Mouse (Mus musculus): ENCODE results near the gene Ldhb. TPM values are rescaled to one million over a fixed set of nuclear protein-coding genes. Genes with fewer than 3 reads are reported as not detected.
A peak's percentile ranks its signal among the peaks of the same experiment; 100 is the strongest.
"Not testable (repeated sequence)": the region's sequence is repeated elsewhere in the genome, so short reads cannot be mapped to it uniquely, and the experiment has no call there.

Ldhb gene
- polyA plus RNA-seq, 1 experiment, result 157 TPM

DNA sequence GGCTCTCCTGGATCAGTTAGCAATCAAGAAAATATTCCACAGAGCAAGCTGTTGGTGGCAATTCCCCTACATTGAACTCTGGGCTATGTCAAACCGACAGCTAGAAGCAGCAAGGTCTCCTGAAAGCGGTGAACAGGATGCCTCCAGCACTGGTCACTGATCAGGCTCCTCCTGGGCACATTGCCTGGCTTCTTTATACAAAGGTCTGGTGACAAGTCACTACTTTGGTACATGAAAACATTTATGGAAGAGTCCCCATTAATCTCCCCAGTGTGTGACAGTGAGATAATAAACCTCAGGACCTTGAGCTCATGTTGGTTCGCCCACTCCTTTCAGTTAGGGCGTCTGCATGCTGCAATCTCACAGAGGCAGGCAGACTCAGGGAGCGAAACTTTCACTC is 22.6 kb upstream of the Ldhb start:
- no peaks in the 10 kb centered on the region for H3K36me3 ChIP-seq (ENCODE audit: control insufficient read depth, insufficient read depth, low read length)
- TF ChIP-seq POLR2A (IDR thresholded peaks at IDR 0.05; ENCODE audit: control insufficient read depth, low read depth, low read length), result no peak
- TF ChIP-seq CTCF (IDR thresholded peaks at IDR 0.05; ENCODE audit: control insufficient read depth, insufficient read depth, insufficient replicate concordance, low read depth, low read length), result no peak
- H3K4me3 ChIP-seq (ENCODE audit: control insufficient read depth, low read depth, low read length), result no peak overlapping the region
- no peaks in the 10 kb centered on the region for H3K27me3 ChIP-seq (ENCODE audit: control insufficient read depth, insufficient read depth, low read length)
- H3K27ac ChIP-seq (ENCODE audit: control insufficient read depth, insufficient read depth, low read depth, low read length), result no peak overlapping the region
- no peaks in the 10 kb centered on the region; the same call in 1 of the 2 replicates for H3K4me1 ChIP-seq (ENCODE audit: control insufficient read depth, insufficient read depth, low read length)

GRCm38 (mm10) chr6:142529680-142530079 is 21.9 kb upstream of the Ldhb start:
- Histone ChIP-seq H3K27me3 (ENCODE audit: control insufficient read depth, insufficient read depth, low read length) (no peaks in the 10 kb centered on the region), H3K36me3 (ENCODE audit: control insufficient read depth, insufficient read depth, low read length) (no peaks in the 10 kb centered on the region), H3K27ac (ENCODE audit: control insufficient read depth, insufficient read depth, low read depth, low read length) (no peak overlapping the region), H3K4me3 (ENCODE audit: control insufficient read depth, low read depth, low read length) (no peak overlapping the region), H3K4me1 (ENCODE audit: control insufficient read depth, insufficient read depth, low read length) (no peaks in the 10 kb centered on the region; the same call in 1 of the 2 replicates)
- TF ChIP-seq CTCF (IDR thresholded peaks at IDR 0.05; ENCODE audit: control insufficient read depth, insufficient read depth, insufficient replicate concordance, low read depth, low read length), result no peak
- no peak for TF ChIP-seq POLR2A (IDR thresholded peaks at IDR 0.05; ENCODE audit: control insufficient read depth, low read depth, low read length)

DNA sequence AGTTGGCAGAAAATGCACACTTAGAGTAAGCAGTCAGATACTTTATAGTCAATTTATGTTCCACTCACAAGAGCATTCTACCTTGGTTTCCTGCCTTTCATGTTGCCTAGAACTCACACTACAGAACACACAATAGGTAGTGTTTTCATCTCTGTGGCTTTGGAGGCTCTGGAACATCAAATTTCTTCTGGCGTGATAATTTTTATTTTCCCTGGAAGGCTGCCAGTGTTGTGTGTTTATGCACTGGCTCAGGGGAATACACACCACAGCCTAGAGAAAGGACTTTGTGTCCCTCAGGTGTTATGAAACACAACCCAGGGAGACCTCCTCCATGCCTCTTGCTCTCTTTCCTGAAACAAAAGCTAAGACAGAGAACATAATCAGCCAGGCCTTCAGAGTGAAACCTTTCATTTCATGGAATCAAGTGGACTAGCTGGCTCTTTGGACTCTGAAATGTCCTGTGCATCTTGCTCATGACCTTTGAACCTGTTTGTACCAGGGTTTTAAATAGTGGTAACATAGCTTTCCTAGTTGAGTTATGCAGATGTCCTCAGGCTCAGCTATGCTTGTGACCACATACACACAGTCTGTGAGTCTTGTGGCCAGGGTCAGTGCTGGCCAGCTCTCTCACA is 20.3 kb upstream of the Ldhb start:
- H3K27me3 ChIP-seq (ENCODE audit: control insufficient read depth, insufficient read depth, low read length), result no peaks in the 10 kb centered on the region
- TF ChIP-seq CTCF (IDR thresholded peaks at IDR 0.05; ENCODE audit: control insufficient read depth, insufficient read depth, insufficient replicate concordance, low read depth, low read length) (no peak), POLR2A (IDR thresholded peaks at IDR 0.05; ENCODE audit: control insufficient read depth, low read depth, low read length) (no peak)
- no peak overlapping the region for H3K4me3 ChIP-seq (ENCODE audit: control insufficient read depth, low read depth, low read length)
- H3K36me3 ChIP-seq (ENCODE audit: control insufficient read depth, insufficient read depth, low read length), result no peaks in the 10 kb centered on the region
- no peaks in the 10 kb centered on the region; the same call in 1 of the 2 replicates for H3K4me1 ChIP-seq (ENCODE audit: control insufficient read depth, insufficient read depth, low read length)
- no peak overlapping the region for H3K27ac ChIP-seq (ENCODE audit: control insufficient read depth, insufficient read depth, low read depth, low read length)

- H3K27ac ChIP-seq (ENCODE audit: control insufficient read depth, insufficient read depth, low read depth, low read length), result no peak overlapping the region
- H3K36me3 ChIP-seq (ENCODE audit: control insufficient read depth, insufficient read depth, low read length), result no peaks in the 10 kb centered on the region
- no peaks in the 10 kb centered on the region for H3K4me1 ChIP-seq (ENCODE audit: control insufficient read depth, insufficient read depth, low read length)
- H3K27me3 ChIP-seq (ENCODE audit: control insufficient read depth, insufficient read depth, low read length), result no peaks in the 10 kb centered on the region
- TF ChIP-seq CTCF (IDR thresholded peaks at IDR 0.05; ENCODE audit: control insufficient read depth, insufficient read depth, insufficient replicate concordance, low read depth, low read length) (peak; percentile 27; the same call in 1 of the 2 replicates), POLR2A (IDR thresholded peaks at IDR 0.05; ENCODE audit: control insufficient read depth, low read depth, low read length) (no peak)
- no peak overlapping the region for H3K4me3 ChIP-seq (ENCODE audit: control insufficient read depth, low read depth, low read length)
Observed at GRCm38 (mm10) chr6:142524635-142525308, 17.0 kb upstream of the Ldhb start.

DNA sequence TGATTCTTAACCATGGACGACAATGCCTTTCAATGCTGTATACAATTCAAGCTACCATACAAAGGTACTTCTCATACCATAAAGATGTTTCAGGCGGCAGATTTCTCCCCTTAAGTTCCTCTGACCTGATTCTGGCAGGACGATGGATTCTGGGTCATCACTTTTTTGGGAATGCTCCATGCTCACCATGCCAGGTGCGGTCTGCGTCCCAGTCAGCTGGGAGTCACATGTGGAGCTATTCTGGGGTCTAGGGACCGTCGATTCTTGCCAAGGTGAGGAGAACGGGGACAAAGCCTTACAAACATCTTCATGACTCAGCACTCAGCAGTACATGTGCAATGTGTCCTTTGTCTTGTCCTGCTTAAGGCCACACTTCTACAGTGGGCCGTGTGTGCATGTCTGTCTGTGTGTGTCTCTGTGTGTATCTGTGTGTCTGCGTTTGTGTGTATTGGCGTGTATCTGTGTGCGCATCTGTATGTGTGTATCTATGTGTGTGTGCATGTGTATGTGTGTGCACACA is 13.9 kb upstream of the Ldhb start:
- Histone ChIP-seq H3K4me3 (ENCODE audit: control insufficient read depth, low read depth, low read length) (no peak overlapping the region), H3K4me1 (ENCODE audit: control insufficient read depth, insufficient read depth, low read length) (no peaks in the 10 kb centered on the region; the same call in 1 of the 2 replicates), H3K27ac (ENCODE audit: control insufficient read depth, insufficient read depth, low read depth, low read length) (no peak overlapping the region), H3K27me3 (ENCODE audit: control insufficient read depth, insufficient read depth, low read length) (no peaks in the 10 kb centered on the region), H3K36me3 (ENCODE audit: control insufficient read depth, insufficient read depth, low read length) (no peaks in the 10 kb centered on the region)
- TF ChIP-seq CTCF (IDR thresholded peaks at IDR 0.05; ENCODE audit: control insufficient read depth, insufficient read depth, insufficient replicate concordance, low read depth, low read length), result no peak

GRCm38 (mm10) chr6:142519110-142519509 is 11.4 kb upstream of the Ldhb start:
- H3K4me3 ChIP-seq (ENCODE audit: control insufficient read depth, low read depth, low read length), result no peak overlapping the region
- no peak overlapping the region for H3K27ac ChIP-seq (ENCODE audit: control insufficient read depth, insufficient read depth, low read depth, low read length)
- H3K27me3 ChIP-seq (ENCODE audit: control insufficient read depth, insufficient read depth, low read length), result no peaks in the 10 kb centered on the region
- no peaks in the 10 kb centered on the region; the same call in 1 of the 2 replicates for H3K4me1 ChIP-seq (ENCODE audit: control insufficient read depth, insufficient read depth, low read length)
- TF ChIP-seq CTCF (IDR thresholded peaks at IDR 0.05; ENCODE audit: control insufficient read depth, insufficient read depth, insufficient replicate concordance, low read depth, low read length) (no peak), POLR2A (IDR thresholded peaks at IDR 0.05; ENCODE audit: control insufficient read depth, low read depth, low read length) (no peak)
- no peaks in the 10 kb centered on the region for H3K36me3 ChIP-seq (ENCODE audit: control insufficient read depth, insufficient read depth, low read length)

DNA sequence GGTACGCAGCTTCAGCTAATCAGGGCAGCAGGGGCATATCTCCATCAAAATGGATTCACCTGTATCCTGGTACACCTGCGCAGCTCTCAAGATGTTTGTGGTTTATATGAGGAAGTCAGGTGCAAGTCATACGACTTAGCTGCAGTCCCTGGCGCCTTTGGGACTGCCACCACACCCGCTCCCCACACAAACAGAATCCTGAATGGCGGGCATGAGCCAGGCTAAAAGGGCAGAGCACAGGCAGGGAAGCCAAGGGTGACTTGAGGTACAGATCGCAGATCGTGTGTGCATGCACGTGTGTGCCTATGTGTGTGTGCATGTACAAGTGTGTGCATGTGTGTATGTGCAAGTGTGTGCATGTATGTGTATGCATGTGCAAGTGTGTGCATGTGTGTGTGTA is 7.6 kb upstream of the Ldhb start:
- H3K27me3 ChIP-seq (ENCODE audit: control insufficient read depth, insufficient read depth, low read length); H3K4me3 ChIP-seq (ENCODE audit: control insufficient read depth, low read depth, low read length); H3K27ac ChIP-seq (ENCODE audit: control insufficient read depth, insufficient read depth, low read depth, low read length); H3K4me1 ChIP-seq (ENCODE audit: control insufficient read depth, insufficient read depth, low read length); H3K36me3 ChIP-seq (ENCODE audit: control insufficient read depth, insufficient read depth, low read length): not testable (repeated sequence)

Measured in testis, adult 2 months (tissue).